Mouse (Mus musculus) midbrain, embryonic 14.5 days (tissue): ENCODE measurements around the gene Glrx5. TPM values are rescaled to one million over a fixed set of nuclear protein-coding genes. Genes with fewer than 3 reads are reported as not detected.

Experiments used
- ATAC-seq: fragments of 200-750 bp; cut with Nextera tagmentation; 2 replicates; pipeline ENCODE4 v1.8.0; 2017; ENCODE audit warnings: moderate number of reproducible peaks, moderate library complexity; ENCODE audit not compliant: low FRiP score, low TSS enrichment
- DNase-seq: peaks from one replicate; pipeline ENCODE4 v3.0.0-alpha.2; 2015
- H3K27ac ChIP-seq: fragments of 300-500 bp; sonication (generic); replicated peaks from 2 replicates; pipeline ENCODE4 v1.5.1; 2014; ENCODE audit warnings: mild to moderate bottlenecking, low read depth, low read length, moderate library complexity
- H3K27me3 ChIP-seq: fragments of 300-500 bp; sonication (generic); 2 replicates; pipeline ENCODE4 v1.6.1; 2014; ENCODE audit warnings: low read length, control low read depth, mixed read lengths; ENCODE audit not compliant: control insufficient read depth, insufficient read depth
- H3K36me3 ChIP-seq: fragments of 300-500 bp; sonication (generic); 2 replicates; pipeline ENCODE4 v1.6.1; 2014; ENCODE audit warnings: low read length, control low read depth; ENCODE audit not compliant: control insufficient read depth, insufficient read depth
- H3K4me1 ChIP-seq: fragments of 300-500 bp; sonication (generic); 2 replicates; pipeline ENCODE4 v1.6.1; 2014; ENCODE audit warnings: mild to moderate bottlenecking, antibody characterized with exemption, low read length, control low read depth; ENCODE audit not compliant: control insufficient read depth, insufficient read depth
- H3K4me2 ChIP-seq: fragments of 300-500 bp; sonication (generic); 2 replicates; pipeline ENCODE4 v1.6.1; 2014; ENCODE audit warnings: mild to moderate bottlenecking, low read length, moderate library complexity
- H3K4me3 ChIP-seq: fragments of 300-500 bp; sonication (generic); replicated peaks from 2 replicates; pipeline ENCODE4 v1.5.1; 2014; ENCODE audit warnings: low read depth, low read length
- H3K9ac ChIP-seq: fragments of 300-500 bp; sonication (generic); replicated peaks from 2 replicates; pipeline ENCODE4 v1.6.1; 2014; ENCODE audit warnings: mild to moderate bottlenecking, low read length, moderate library complexity
- H3K9me3 ChIP-seq: fragments of 300-500 bp; sonication (generic); 2 replicates; pipeline ENCODE4 v1.6.1; 2016; ENCODE audit warnings: low read length, control low read depth, mixed read lengths; ENCODE audit not compliant: control insufficient read depth
- WGBS: fragments of 180-500 bp; shearing (Covaris S2); extraction: QIAGEN DNeasy Blood & Tissue Kit; methylation state at CpG from one replicate; pipeline ENCODE4 v1.1.7; 2014; 5-methylcytosine and 5-hydroxymethylcytosine counted together
- polyA plus RNA-seq: library from polyadenylated mRNA; unstranded; fragments of >200 nt; fragmentation: Nextera tagmentation; extraction: Ambion mirVana; gene quantifications from 2 replicates; pipeline ENCODE4 v1.2.1, GENCODE M21; 2014

Glrx5 gene
- polyA plus RNA-seq, 1 experiment from 2014 or later = 175 TPM

DNA sequence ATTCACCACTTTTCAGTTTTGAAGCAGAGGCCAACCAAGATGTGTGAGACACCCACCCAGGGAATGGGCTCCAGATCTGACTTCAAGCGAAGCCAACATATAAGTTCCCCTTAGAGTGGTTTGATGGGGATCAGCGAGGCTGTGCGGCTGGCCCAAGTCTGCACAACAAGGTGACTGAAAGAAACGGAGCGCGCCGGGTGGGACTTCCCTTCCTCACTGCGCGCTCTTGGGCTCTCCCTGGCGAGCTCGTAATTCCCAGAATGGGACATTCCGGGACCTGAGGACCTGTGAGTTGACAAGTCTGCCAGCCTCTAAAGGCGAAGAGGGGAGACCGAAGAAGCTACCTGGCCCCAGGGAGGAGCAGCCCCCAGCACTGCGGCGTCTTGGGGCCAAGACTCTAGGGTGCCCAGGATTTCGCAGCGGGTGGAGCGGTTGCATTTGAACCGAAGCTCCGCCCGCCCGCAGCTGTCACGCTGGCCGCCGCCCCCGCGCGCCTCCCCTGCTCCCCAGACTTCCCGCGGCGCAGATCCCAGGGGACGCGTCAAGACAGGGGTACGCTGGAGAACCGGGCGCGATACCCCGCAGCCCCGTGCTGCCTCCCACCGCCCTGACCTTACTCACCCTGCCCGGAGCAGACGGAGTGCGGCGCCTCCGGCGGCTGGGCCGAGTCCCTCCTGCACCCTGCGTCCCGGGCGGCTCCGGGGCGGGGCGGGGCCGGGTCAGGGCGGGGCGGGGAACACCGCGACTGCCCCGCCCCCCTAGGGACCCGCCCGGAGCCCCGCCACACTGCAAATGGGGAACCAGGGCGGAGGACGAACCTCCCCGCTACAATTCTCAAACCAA, 22.9 kb upstream of the Glrx5 start, which contains the start of gene Syne3:
Gene Syne3 (minus strand): TSS at position 440 of the 843 bp plus-strand sequence.
- DNase-seq (peak; percentile 63), ATAC-seq (peak; percentile 70)
- Histone ChIP-seq H3K27ac (no peak within 1 kb of the TSS), H3K4me3 (peak within 1 kb of the TSS; percentile 55), H3K4me2 (peak within 1 kb of the TSS; percentile 97), H3K9me3 (no peaks in the 10 kb centered on the region), H3K27me3 (peaks cover 42% of the 10 kb centered on the region), H3K9ac (peak within 1 kb of the TSS; percentile 55), H3K36me3 (no peaks in the 10 kb centered on the region), H3K4me1 (peaks cover 13% of the 10 kb centered on the region)
- WGBS = under 1% methylated on average over 66 of the region's 66 CpGs

GRCm38 (mm10) chr12:105010213-105010790, 22.2 kb upstream of the Glrx5 start:
- Histone ChIP-seq H3K4me2 (peak overlapping the region; percentile 97), H3K27ac (no peak overlapping the region), H3K36me3 (no peaks in the 10 kb centered on the region), H3K9ac (peak overlapping the region; percentile 55), H3K27me3 (peaks cover 42% of the 10 kb centered on the region), H3K4me3 (peak overlapping the region; percentile 55), H3K9me3 (no peaks in the 10 kb centered on the region), H3K4me1 (peaks cover 13% of the 10 kb centered on the region)
- ATAC-seq (peak; percentile 28; the same call in 1 of the 2 replicates), DNase-seq (peak; percentile 12)
- WGBS = 13% methylated on average over 9 of the region's 9 CpGs

DNA sequence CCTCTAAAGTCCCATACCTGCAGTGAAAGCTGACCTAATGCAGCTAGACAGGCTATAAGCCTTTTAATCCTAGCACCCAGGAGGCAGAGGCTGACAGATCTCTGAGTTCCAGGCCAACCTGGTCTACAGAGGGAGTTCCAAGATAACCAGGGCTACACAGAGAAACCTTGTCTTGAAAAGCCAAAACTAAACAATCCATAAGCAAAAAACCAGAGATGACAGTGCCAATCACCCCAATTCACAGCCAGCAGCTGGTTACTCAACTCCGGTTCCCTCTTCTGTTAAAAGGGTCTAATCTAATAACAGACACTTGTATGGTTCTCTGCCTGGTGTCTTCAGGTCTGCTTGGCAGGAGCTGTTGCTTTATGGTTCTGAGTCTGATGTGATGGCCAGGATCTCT, 20.9 kb upstream of the Glrx5 start:
- H3K27ac ChIP-seq = no peak overlapping the region
- H3K9me3 ChIP-seq = no peaks in the 10 kb centered on the region
- peaks cover 13% of the 10 kb centered on the region for H3K4me1 ChIP-seq
- no peak overlapping the region for H3K4me2 ChIP-seq
- H3K4me3 ChIP-seq = no peak overlapping the region
- no peaks in the 10 kb centered on the region for H3K36me3 ChIP-seq
- H3K27me3 ChIP-seq = peaks cover 42% of the 10 kb centered on the region
- ATAC-seq (no peak), DNase-seq (no peak)
- no peak overlapping the region for H3K9ac ChIP-seq
- 97% methylated on average over 1 of the region's 1 CpGs for WGBS

DNA sequence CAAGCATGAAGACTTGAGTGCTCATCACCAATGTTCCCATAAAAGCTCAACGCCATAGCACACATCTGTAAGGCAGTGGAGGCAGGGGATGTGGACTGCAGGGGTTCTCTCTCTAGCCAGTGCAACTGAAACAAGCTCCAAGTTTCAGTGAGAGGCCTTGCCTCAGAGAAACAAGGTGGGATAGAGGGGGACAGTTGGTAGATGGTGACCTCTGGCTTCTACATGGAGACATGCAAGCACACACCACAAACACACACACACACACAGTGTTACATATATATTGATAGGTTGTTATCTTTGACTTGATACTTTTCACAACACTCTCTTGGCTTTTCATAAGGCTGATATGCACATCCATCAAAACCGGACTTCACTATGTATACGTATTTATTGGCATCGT, 20.2 kb upstream of the Glrx5 start:
- Histone ChIP-seq H3K4me1 (peaks cover 13% of the 10 kb centered on the region), H3K27me3 (peaks cover 37% of the 10 kb centered on the region), H3K4me3 (no peak overlapping the region), H3K9ac (no peak overlapping the region), H3K36me3 (no peaks in the 10 kb centered on the region), H3K4me2 (no peak overlapping the region), H3K9me3 (no peaks in the 10 kb centered on the region), H3K27ac (no peak overlapping the region)
- DNase-seq (no peak), ATAC-seq (no peak)
- WGBS = 95% methylated on average over 4 of the region's 4 CpGs

- Histone ChIP-seq H3K4me1 (peaks cover 13% of the 10 kb centered on the region), H3K27me3 (peaks cover 30% of the 10 kb centered on the region), H3K36me3 (no peaks in the 10 kb centered on the region), H3K4me2 (no peak overlapping the region), H3K9ac (no peak overlapping the region), H3K4me3 (no peak overlapping the region), H3K27ac (no peak overlapping the region), H3K9me3 (no peaks in the 10 kb centered on the region)
- no peak for DNase-seq
- WGBS = 54% methylated on average over 17 of the region's 17 CpGs
- no peak for ATAC-seq
Observed at GRCm38 (mm10) chr12:105013065-105013464, 19.4 kb upstream of the Glrx5 start.

DNA sequence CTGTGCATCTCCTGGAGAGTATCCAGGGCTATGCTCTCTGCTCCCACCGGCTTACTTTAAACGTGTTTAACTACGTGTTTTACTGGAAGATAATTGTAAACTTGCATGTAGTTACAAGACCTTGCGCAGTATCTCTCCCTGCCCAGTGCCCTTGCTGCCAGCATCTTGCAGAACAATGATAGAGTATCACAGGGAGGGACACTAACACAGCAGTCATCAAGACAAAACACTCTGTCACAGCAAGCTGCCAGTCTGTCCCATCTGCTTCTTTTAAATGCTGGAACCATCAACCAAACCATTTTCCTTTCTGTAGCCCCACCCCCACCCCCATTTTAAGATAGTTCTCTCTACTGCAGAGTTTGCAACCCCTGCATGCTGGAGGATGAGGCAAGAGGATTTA, 16.3 kb upstream of the Glrx5 start:
- Histone ChIP-seq H3K36me3 (no peaks in the 10 kb centered on the region), H3K4me2 (no peak overlapping the region), H3K27me3 (no peaks in the 10 kb centered on the region), H3K27ac (no peak overlapping the region), H3K9me3 (no peaks in the 10 kb centered on the region), H3K4me3 (no peak overlapping the region), H3K9ac (no peak overlapping the region), H3K4me1 (0 out of 2 replicates have a peak, but pooled peaks cover 5% of the 10 kb centered on the region)
- DNase-seq (no peak), ATAC-seq (no peak)
- WGBS = 75% methylated on average over 4 of the region's 4 CpGs

DNA sequence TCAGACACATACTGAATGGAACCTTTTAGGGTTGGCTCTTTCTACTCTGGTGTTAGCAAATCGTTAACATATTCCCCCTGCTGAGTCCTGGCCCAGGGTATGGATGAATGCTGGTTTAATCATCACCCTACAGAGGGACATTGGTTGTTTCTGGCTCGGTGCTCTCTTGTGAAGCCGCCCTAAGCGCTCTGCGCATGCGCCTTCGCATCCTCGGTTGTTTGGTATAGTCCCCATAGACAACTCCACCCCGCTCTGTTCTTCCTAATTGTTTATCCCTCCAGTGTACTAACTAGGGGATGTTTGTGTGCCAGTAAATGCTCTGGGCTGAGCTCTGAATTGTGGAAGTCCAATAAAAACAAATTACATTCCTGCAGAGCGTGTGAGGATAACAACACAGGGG, 15.8 kb upstream of the Glrx5 start:
- no peak for ATAC-seq

DNA sequence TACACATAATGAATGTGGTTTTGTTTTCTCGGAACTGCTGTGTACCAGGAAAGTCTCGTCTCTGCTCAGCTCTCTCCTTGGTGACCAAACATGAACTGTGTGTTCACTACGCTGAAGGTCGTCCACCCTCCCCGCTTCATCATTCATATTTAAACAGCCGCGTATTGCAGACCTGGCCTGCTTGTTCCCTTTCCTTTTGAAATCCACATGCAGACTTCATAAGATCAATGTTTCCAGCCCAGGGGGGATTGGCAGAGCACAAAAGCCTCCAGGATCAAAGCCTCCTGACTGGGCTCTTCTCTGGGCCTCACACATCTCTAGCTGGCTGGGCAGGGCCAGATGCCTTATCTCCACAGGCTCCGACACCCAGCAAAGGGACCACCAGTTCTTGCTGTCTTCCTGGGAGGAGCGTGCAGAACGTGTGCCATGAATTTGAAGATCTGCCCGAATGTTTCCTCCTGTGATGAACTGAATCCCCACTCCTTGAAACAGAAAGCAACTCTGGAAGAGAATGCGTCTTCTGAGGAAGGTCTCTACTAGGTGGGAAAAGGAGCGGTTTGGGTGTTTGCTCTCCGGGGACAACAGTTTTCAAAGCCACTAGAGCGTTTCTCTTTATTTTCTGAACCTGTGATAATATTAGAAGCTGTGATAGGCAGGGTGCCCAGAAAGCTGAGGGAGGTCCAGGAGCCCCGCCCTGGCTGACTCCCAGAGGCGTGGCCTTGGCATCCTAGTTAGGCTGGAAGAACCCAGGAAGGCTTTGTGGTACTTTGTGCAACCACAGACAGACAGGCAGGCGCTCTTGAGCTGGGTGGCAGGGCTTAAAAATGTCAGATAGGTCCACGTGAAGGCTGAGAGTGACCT, 12.9 kb upstream of the Glrx5 start:
- WGBS = 48% methylated on average over 19 of the region's 19 CpGs
- Histone ChIP-seq H3K4me1 (0 out of 2 replicates have a peak, but pooled peaks cover 5% of the 10 kb centered on the region), H3K27me3 (no peaks in the 10 kb centered on the region), H3K36me3 (no peaks in the 10 kb centered on the region), H3K9ac (no peak overlapping the region), H3K4me3 (no peak overlapping the region), H3K27ac (peak overlapping the region; percentile 41), H3K4me2 (no peak overlapping the region), H3K9me3 (peaks cover 6% of the 10 kb centered on the region; the same call in 1 of the 2 replicates)
- peak; percentile 55 for DNase-seq
- no peak for ATAC-seq

More for the DNA sequence above, 15.8 kb upstream of the Glrx5 start:
- Histone ChIP-seq H3K36me3 (no peaks in the 10 kb centered on the region), H3K4me2 (no peak overlapping the region), H3K9me3 (no peaks in the 10 kb centered on the region), H3K4me3 (no peak overlapping the region), H3K9ac (no peak overlapping the region), H3K27ac (no peak overlapping the region), H3K4me1 (0 out of 2 replicates have a peak, but pooled peaks cover 5% of the 10 kb centered on the region), H3K27me3 (no peaks in the 10 kb centered on the region)
- 81% methylated on average over 10 of the region's 10 CpGs for WGBS
- DNase-seq = no peak
